Mouse (Mus musculus) cortical plate, adult 2 months (tissue): ENCODE measurements around the gene Igsf8. TPM values are rescaled to one million over a fixed set of nuclear protein-coding genes. Genes with fewer than 3 reads are reported as not detected.

Experiments
- H3K27ac ChIP-seq: fragments of 200-500 bp; 2 replicates; pipeline ENCODE4 v1.5.1; 2012; ENCODE audit warnings: low read length, control low read depth, inconsistent platforms; ENCODE audit not compliant: insufficient read depth
- H3K4me1 ChIP-seq: fragments of 200-500 bp; 2 replicates; pipeline ENCODE4 v1.6.1; 2011; ENCODE audit warnings: low read length; ENCODE audit not compliant: control insufficient read depth, insufficient read depth
- H3K4me3 ChIP-seq: fragments of 200-500 bp; 2 replicates; pipeline ENCODE4 v1.5.1; 2011; ENCODE audit warnings: mild to moderate bottlenecking, low read length, control low read depth; ENCODE audit not compliant: insufficient read depth
- CTCF ChIP-seq: fragments of 200-500 bp; IDR thresholded peaks from 2 replicates; pipeline ENCODE4 v1.5.1; 2011; ENCODE audit warnings: mild to moderate bottlenecking, control low read depth, low read length; ENCODE audit not compliant: insufficient read depth; ENCODE audit errors: extremely low read depth
- POLR2A ChIP-seq: fragments of 200-500 bp; IDR thresholded peaks from 2 replicates; pipeline ENCODE4 v1.6.1; 2011; ENCODE audit warnings: mild to moderate bottlenecking, low read length, control low read depth; ENCODE audit not compliant: insufficient read depth; ENCODE audit errors: extremely low read depth
- polyA plus RNA-seq: library from polyadenylated mRNA; depleted of rRNA; stranded (reverse); fragments of >200 nt; gene quantifications from 2 replicates; pipeline ENCODE4 v1.2.3, GENCODE M21; 2012

The Igsf8 gene
- polyA plus RNA-seq, 1 experiment: 318 TPM

DNA sequence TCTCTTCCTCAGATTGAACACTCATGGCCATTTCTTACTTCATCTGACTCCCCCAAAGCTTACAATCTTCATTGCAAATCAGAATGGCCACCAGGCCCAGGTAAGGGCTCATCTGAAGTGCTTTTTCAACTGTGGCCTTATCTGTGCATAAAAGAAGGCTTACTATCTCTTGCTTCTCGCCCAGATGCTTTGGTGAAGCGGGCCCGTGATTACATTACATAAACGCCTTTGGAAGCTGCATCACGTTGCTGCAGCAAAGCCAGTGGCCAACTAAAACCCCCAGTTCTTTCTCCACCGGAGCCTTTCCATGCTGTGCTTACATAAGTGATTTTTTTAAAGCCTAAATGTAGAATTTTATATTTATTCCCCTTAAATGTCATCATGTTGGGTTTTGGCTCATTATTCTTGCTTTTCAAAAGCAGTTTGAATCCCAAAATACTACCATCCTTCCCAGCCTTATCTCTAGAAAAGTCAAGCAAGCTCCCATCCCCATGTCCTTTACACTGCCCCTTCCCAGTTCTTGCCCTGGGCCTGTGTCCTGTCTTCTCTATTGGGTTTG, 62.4 kb downstream of the Igsf8 start:
- Histone ChIP-seq H3K4me1 (peaks cover 12% of the 10 kb centered on the region), H3K4me3 (no peak overlapping the region), H3K27ac (peak overlapping the region; percentile 95)
- no peak for TF ChIP-seq CTCF
- no peak; the same call in 1 of the 2 replicates for TF ChIP-seq POLR2A

DNA sequence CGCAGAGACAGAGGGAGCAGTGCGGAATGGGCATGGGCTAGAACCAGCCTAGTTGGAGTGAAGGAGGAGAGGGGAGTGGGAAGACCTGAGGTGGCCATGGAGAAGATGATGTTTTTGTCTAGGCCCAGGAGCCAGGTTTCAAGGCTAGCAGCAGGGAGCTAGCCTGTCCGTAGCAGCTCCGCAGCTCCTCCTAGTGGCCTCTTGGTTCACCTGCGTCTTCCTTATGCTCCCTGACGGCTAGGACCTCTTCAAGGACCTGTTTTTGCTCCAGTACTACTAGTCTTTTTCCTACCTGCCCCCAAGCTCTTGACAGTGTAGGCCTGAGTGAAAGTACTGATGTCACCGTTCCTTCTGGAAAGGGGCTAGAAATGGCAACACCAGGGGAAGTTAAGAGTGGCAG, 63.3 kb downstream of the Igsf8 start:
- Histone ChIP-seq H3K27ac (peak overlapping the region; percentile 94), H3K4me1 (peaks cover 15% of the 10 kb centered on the region)

DNA sequence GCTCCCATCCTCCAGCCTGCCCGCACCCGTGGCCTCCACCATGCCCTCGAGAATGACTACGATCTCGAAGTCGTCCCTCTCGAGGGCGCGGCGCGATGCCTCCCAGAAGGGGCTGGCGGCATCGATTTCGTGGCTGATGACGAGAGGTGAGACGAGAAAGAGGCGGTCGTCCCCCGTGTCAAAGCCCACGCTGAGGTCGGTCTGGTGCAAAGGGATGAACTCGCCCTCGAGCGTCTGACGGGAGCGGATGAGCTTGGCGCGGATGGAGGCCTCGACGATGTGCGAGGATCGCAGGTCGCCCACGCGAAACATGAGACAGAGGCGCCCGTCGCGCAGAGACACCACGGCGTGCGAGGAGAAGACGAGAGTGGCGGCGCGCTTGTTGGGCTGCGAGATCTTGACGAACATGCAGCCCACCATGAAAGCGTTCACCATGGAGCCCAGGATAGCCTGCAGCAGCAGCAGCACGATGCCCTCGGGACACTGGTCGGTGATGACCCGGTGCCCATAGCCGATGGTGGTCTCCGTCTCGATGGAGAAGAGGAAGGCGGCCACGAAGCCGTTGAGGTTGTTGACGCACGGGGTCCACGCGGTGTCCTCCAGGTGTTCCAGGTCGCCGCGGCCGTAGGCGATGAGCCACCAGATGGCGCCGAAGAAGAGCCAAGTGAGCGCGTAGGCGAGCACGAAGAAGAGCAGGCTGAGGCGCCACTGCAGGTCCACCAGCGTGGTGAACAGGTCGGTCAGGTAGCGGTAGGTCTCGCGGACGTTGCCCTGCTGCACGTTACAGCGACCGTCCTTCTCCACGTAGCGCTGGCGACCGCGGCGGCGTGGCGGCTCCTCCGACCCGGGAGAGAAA, 64.5 kb downstream of the Igsf8 start:
- peaks cover 17% of the 10 kb centered on the region for H3K4me1 ChIP-seq
- H3K27ac ChIP-seq: peak overlapping the region; percentile 90
- peak overlapping the region; percentile 16; the same call in 1 of the 2 replicates for H3K4me3 ChIP-seq
- TF ChIP-seq POLR2A (peak; percentile 33; the same call in 1 of the 2 replicates), CTCF (peak; percentile 28; the same call in 1 of the 2 replicates)

More for the DNA sequence above, 63.3 kb downstream of the Igsf8 start:
- no peak overlapping the region for H3K4me3 ChIP-seq
- peak; percentile 91 for TF ChIP-seq CTCF
- no peak; the same call in 1 of the 2 replicates for TF ChIP-seq POLR2A

DNA sequence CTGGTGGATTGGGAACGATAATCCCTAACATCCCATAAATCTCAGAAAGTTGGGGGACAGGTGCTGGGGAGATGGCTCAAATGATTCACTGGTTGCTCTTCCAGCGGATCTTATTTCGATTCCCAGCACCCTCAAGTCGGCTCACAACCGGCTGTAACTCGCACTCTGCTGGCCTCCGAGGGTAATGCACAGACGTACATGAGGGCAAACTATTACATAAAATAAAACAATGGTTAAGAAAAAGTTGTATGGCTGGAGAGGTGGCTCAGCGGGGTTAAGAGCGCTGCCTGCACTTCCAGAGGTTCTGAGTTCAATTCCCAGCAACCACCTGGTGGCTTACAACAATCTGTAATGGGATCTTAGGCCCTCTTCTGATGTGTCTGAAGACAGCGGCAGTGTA, 65.2 kb downstream of the Igsf8 start:
- peaks cover 17% of the 10 kb centered on the region for H3K4me1 ChIP-seq
- TF ChIP-seq CTCF (no peak), POLR2A (no peak)

DNA sequence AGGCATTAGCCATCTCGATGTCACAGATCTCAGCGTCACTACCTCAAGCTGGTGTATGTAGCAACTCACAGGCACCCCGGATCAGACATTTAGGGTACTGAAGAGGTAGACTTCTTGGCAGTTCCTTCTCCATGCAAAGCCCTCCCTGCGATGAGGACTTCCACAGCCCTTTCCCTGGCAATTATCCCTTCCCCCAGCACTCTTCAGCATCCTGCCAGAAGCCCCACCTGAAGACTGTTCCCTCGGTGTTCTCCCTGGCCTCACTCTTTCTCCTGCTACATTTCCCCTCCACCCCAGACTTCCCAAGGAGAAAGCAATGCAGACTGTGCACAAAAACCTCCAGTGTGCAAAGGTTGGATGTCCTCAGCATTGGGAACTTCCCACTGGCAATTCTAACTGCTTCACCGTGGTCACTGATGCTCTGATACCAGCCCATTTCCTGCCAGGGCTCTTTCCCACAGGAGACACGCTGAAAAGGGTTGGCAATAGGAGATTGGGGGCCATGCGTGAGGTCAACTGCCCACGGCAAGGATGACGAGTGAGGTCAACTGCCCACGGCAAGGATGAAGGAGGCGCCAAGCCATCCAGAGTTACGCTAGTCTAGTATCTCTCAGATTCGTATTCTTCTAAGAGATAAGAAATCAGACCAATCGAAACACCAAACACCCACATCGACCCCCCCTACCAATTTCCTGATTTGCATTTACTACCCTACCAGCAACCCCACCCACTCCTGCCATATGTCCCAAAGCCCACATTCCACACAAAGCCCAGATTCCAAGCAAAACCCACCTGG, 66.0 kb downstream of the Igsf8 start:
- TF ChIP-seq POLR2A: no peak
- no peak for TF ChIP-seq CTCF
- Histone ChIP-seq H3K4me3 (peak overlapping the region; percentile 96), H3K27ac (peak overlapping the region; percentile 61), H3K4me1 (peaks cover 17% of the 10 kb centered on the region)

More for the DNA sequence above, 65.2 kb downstream of the Igsf8 start:
- Histone ChIP-seq H3K4me3 (peak overlapping the region; percentile 16; the same call in 1 of the 2 replicates), H3K27ac (0 out of 2 replicates have a peak overlapping the region, but pooled peaks have one; percentile 90)

DNA sequence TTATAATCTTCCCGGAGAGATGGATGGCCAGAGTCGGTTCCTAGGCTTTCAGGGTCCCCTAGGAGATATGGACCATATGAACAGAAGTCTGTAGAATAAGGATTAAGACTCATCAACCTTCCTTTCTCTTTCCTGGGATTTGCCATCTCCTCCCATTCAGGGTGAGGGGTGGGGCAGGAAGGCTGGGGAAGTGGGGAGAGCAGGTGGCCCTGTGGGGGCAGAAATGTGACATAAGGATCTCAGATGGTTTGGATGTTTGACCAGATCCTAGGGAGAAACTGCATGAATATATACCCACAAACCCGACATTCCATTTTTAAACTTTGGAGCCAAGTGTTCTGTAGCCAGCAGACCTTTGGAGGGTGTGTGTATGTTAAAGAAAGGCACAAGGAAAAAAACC, 66.6 kb downstream of the Igsf8 start:
- H3K4me1 ChIP-seq: peaks cover 17% of the 10 kb centered on the region
- peak overlapping the region; percentile 96 for H3K4me3 ChIP-seq
- TF ChIP-seq CTCF (no peak), POLR2A (no peak)
- peak overlapping the region; percentile 61; the same call in 1 of the 2 replicates for H3K27ac ChIP-seq

DNA sequence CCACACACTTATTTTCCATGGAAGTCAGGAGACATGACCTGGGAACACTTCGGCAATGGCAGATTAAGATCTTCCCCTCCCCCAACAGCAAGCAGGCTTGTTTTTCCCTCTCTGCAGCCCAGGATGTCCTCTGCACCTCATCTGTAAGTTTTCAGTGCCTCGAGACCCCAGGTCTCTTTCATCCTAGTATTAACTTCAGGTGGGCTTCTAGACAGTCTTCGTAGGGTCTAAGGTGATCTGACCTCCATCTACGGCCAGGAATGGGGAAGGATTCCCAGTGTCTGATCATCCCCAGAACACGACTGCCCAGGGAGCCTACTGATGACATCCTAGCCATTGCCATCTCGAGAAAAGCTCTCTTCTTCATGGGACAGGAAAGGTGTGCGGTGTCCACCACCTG, 67.0 kb downstream of the Igsf8 start:
- TF ChIP-seq CTCF (no peak), POLR2A (no peak)
- H3K4me1 ChIP-seq: peaks cover 15% of the 10 kb centered on the region
- H3K4me3 ChIP-seq: peak overlapping the region; percentile 96
- peak overlapping the region; percentile 61 for H3K27ac ChIP-seq

DNA sequence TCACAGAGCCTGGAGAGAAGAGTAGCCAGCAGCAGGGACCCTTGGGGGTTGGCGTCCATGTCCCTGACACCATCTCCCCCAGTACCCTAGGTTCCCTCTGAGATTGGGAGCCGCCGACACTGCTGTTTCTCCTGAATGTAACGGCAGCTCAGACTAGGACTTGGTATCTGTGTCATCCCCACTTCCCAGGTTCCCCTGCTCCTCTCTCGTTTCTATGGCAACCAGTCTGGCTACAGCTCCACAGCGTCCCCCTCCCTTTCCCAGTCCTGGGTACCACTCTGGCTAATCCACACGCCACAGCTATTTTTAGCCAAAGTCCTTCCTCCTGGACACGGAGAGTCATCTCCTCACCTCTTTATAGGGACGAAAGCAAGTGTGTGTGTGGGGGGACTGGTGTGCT, 67.7 kb downstream of the Igsf8 start, which contains the start of gene Kcnj9:
Kcnj9 (minus strand) TSS at position 188 of the 400 bp plus-strand sequence.
- TF ChIP-seq CTCF (no peak), POLR2A (peak; percentile 98)
- Histone ChIP-seq H3K4me3 (peak within 1 kb of the TSS; percentile 96), H3K4me1 (peaks cover 12% of the 10 kb centered on the region)

DNA sequence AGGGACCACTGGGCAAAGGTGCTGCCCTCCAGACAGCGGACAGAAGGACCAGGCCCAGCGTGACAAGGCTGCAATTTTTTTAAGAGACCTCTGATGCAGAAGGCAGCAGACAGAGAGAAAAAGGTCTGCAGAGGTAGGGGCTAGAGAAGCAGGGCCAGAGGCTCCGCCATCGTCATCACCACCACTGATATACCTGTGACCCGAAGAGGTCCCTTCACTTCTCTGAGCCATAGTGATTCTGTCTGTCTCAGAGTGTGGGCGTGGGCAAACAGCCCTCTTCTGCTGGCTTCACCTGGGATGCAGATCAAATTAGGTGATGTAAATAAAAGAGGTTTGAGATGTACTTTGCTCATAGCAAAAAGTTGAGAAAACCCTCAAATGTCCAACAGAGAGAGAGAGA, 68.2 kb downstream of the Igsf8 start:
- TF ChIP-seq POLR2A: no peak
- peak overlapping the region; percentile 96; the same call in 1 of the 2 replicates for H3K4me3 ChIP-seq
- peaks cover 9% of the 10 kb centered on the region for H3K4me1 ChIP-seq
- H3K27ac ChIP-seq: peak overlapping the region; percentile 9; the same call in 1 of the 2 replicates

More for the DNA sequence above, 67.7 kb downstream of the Igsf8 start, which contains the start of gene Kcnj9:
- peak within 1 kb of the TSS; percentile 61 for H3K27ac ChIP-seq
